Mouse (Mus musculus) erythroblast, embryonic 14.5 days (primary cell): ENCODE results near the gene Olfr199. TPM values are rescaled to one million over a fixed set of nuclear protein-coding genes. Genes with fewer than 3 reads are reported as not detected.
"Not testable (repeated sequence)": the region's sequence is repeated elsewhere in the genome, so short reads cannot be mapped to it uniquely, and the experiment has no call there.

Experiments
- H3K27me3 ChIP-seq: 2 replicates; pipeline ENCODE4 v1.6.1; 2012; ENCODE audit warnings: inconsistent platforms; ENCODE audit not compliant: control insufficient read depth
- H3K36me3 ChIP-seq: 2 replicates; pipeline ENCODE4 v1.6.1; 2012; ENCODE audit warnings: mild to moderate bottlenecking, inconsistent platforms; ENCODE audit not compliant: control insufficient read depth
- H3K4me1 ChIP-seq: 2 replicates; pipeline ENCODE4 v1.6.1; 2012; ENCODE audit warnings: inconsistent platforms; ENCODE audit not compliant: control insufficient read depth
- H3K4me3 ChIP-seq: replicated peaks from 2 replicates; pipeline ENCODE3; 2012; ENCODE audit warnings: moderate library complexity, mild to moderate bottlenecking, inconsistent platforms
- H3K9me3 ChIP-seq: 2 replicates; pipeline ENCODE4 v1.6.1; 2012; ENCODE audit warnings: low read length, inconsistent platforms, mixed read lengths; ENCODE audit not compliant: control insufficient read depth
- GATA1 ChIP-seq: IDR thresholded peaks from 2 replicates; pipeline ENCODE4 v1.6.1; 2012; ENCODE audit warnings: low read length, inconsistent platforms, mixed read lengths
- TAL1 ChIP-seq: IDR thresholded peaks from 3 replicates; pipeline ENCODE4 v1.6.1; 2012; ENCODE audit warnings: low read length, inconsistent platforms, mixed read lengths
- polyA plus RNA-seq: library from polyadenylated mRNA; stranded (reverse); fragments of >175 nt; gene quantifications from 2 replicates; pipeline ENCODE4 v1.2.3, GENCODE M21; 2012

Olfr199 gene
- not detected in 2 replicates for polyA plus RNA-seq

DNA sequence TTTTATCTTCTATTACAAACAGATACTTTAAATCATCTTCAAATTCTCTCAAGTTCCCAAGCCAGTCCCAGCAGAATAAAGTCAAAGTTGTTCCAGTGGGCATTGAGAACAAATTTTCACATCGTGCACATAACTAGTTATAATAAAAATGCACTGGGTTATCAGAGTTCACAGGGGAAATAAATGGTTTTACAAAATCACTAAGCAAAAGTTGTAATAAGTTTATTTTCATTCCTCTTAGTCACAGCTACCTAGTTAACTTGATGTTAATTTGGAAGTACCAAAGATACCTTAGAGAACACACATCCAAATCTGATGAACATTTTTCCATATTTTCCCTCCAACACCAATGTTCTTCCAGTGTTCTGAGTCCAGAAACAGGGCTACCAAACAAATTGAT is at the start of gene Olfr199:
Olfr199 (minus strand) TSS at position 101 of the 400 bp plus-strand sequence.
- not testable (repeated sequence) for H3K4me1 ChIP-seq, H3K9me3 ChIP-seq

GRCm38 (mm10) chr16:59269097-59269496 is 49.5 kb upstream of the Olfr199 start:
- not testable (repeated sequence) for H3K36me3 ChIP-seq, H3K9me3 ChIP-seq, H3K4me1 ChIP-seq, H3K4me3 ChIP-seq, H3K27me3 ChIP-seq

More for the DNA sequence above, at the start of gene Olfr199:
- H3K27me3 ChIP-seq, H3K4me3 ChIP-seq, H3K36me3 ChIP-seq: not testable (repeated sequence)

DNA sequence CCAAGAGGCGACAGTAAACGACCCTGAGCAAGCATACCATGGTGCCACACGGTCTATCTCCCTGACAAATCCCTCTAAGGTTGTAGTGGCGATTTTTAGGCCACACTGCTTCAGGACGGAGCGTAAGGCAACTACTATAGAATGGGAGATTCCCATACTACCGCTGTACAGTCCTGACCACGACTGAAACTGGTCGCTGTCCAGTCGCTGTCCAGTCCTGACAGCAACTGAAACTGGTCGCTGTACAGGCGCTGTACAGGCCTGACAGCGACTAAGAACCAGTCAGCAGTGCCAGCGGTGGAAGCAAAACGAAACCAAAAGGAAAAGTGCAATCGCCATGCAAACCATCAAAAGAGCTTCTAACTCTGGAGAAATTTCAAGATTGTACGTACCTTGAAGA is 30.1 kb upstream of the Olfr199 start:
- H3K9me3 ChIP-seq: peaks cover 13% of the 10 kb centered on the region

GRCm38 (mm10) chr16:59217861-59218260 is 1.7 kb downstream of the Olfr199 start:
- not testable (repeated sequence) for H3K4me1 ChIP-seq, H3K9me3 ChIP-seq, H3K27me3 ChIP-seq, H3K36me3 ChIP-seq, H3K4me3 ChIP-seq

More for the DNA sequence above, 30.1 kb upstream of the Olfr199 start:
- TF ChIP-seq GATA1 (no peak), TAL1 (no peak)
- Histone ChIP-seq H3K36me3 (no peaks in the 10 kb centered on the region), H3K4me1 (no peaks in the 10 kb centered on the region), H3K27me3 (no peaks in the 10 kb centered on the region), H3K4me3 (no peak overlapping the region)

- H3K27me3 ChIP-seq, H3K9me3 ChIP-seq, H3K4me1 ChIP-seq, H3K36me3 ChIP-seq, H3K4me3 ChIP-seq: not testable (repeated sequence)
Observed at GRCm38 (mm10) chr16:59203433-59203832, 16.1 kb downstream of the Olfr199 start, which contains the start of gene Olfr198. Gene Olfr198, minus strand, starts transcription at chr16:59203533.

- no peaks in the 10 kb centered on the region for H3K9me3 ChIP-seq
- H3K36me3 ChIP-seq: no peaks in the 10 kb centered on the region
- H3K4me1 ChIP-seq: no peaks in the 10 kb centered on the region
- TF ChIP-seq GATA1 (no peak), TAL1 (no peak)
- no peak within 1 kb of the TSS for H3K4me3 ChIP-seq
- no peaks in the 10 kb centered on the region for H3K27me3 ChIP-seq
Observed at GRCm38 (mm10) chr16:59170354-59170753, 49.2 kb downstream of the Olfr199 start, which contains the start of gene Olfr196. Gene Olfr196, minus strand, starts transcription at chr16:59170454.

Other genes starting within 250 kb of the Olfr199 start
- not detected in 2 replicates for gene Olfr183, start 224.4 kb downstream of the Olfr199 start, polyA plus RNA-seq
- 0.03 TPM in 1 of 2 replicates, not detected in the other for gene Olfr186, start 189.5 kb downstream of the Olfr199 start, polyA plus RNA-seq
- not detected in 2 replicates for gene Olfr187, start 180.0 kb downstream of the Olfr199 start, polyA plus RNA-seq
- gene Olfr190, start 141.8 kb downstream of the Olfr199 start, polyA plus RNA-seq: not detected in 2 replicates
- gene Olfr191, start 129.9 kb downstream of the Olfr199 start, polyA plus RNA-seq: not detected in 2 replicates
- not detected in 2 replicates for gene Olfr193, start 107.9 kb downstream of the Olfr199 start, polyA plus RNA-seq
- not detected in 2 replicates for gene Olfr194, start 98.7 kb downstream of the Olfr199 start, polyA plus RNA-seq
- gene Olfr195, start 72.7 kb downstream of the Olfr199 start, polyA plus RNA-seq: not detected in 2 replicates
- gene Olfr196, start 49.3 kb downstream of the Olfr199 start, polyA plus RNA-seq: not detected in 2 replicates
- gene Olfr198, start 16.2 kb downstream of the Olfr199 start, polyA plus RNA-seq: not detected in 2 replicates
- not detected in 2 replicates for gene Olfr201, start 52.9 kb upstream of the Olfr199 start, polyA plus RNA-seq
- gene Olfr202, start 67.0 kb upstream of the Olfr199 start, polyA plus RNA-seq: not detected in 2 replicates
- gene Olfr203, start 79.1 kb upstream of the Olfr199 start, polyA plus RNA-seq: not detected in 2 replicates
- gene Olfr204, start 98.5 kb upstream of the Olfr199 start, polyA plus RNA-seq: not detected in 2 replicates
- not detected in 2 replicates for gene Olfr205, start 111.4 kb upstream of the Olfr199 start, polyA plus RNA-seq
- not detected in 2 replicates for gene Olfr206, start 129.5 kb upstream of the Olfr199 start, polyA plus RNA-seq
- not detected in 2 replicates for gene Olfr209, start 144.2 kb upstream of the Olfr199 start, polyA plus RNA-seq
- 0.01 TPM in 1 of 2 replicates, not detected in the other for gene Gabrr3, start 187.6 kb upstream of the Olfr199 start, polyA plus RNA-seq